Mouse (Mus musculus): Measurements from ENCODE around the gene E2f6.

The E2f6 gene

GRCm38 (mm10) chr12:16810525-16811431 lies at the start of gene E2f6:
Gene E2f6, plus strand, starts transcription at chr12:16810963.
- peak; percentile 42 for DNase-seq (ENCODE audit: low read depth, low spot score)

GRCm38 (mm10) chr12:16761461-16761860 lies 49.3 kb upstream of the E2f6 start:
- DNase-seq (ENCODE audit: low read depth, low spot score) = no peak

DNA sequence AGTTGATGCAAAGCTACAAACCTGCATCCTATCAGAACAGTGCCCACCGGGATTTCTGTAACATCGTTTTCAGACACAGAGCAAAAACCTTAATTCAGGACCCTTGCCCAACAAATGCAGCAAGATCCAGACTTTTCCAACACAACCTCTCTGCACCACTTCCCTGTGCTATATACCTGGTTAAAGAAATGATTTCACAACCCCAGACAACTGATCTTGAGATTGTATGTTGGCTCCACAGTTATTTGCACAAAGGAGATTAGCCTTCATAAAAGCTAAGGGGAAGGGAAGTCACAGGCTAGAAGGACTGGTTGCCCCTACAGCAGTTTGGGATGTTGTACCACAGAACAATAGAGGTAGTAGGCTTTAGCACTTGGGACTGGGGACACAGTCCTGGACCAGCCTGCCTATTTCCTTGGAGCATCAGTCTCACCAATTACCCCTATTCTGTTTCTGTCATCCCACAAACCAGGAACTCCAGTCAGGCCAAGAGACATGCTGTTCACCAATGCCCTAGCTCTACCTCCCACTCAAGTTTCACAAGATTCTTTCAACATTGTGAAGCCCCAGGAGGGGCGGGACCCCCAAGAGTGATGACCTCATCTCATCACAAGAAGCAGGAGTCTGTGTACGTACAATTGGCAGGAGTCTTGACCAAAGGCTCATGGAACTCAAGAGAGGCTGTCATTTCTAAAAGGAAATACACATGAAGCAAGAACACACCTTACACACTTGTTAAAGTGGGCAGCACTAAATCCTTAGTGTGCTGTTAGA lies 46.9 kb upstream of the E2f6 start:
- no peak for DNase-seq (ENCODE audit: low read depth, low spot score)

GRCm38 (mm10) chr12:16764776-16765445 lies 45.9 kb upstream of the E2f6 start:
- DNase-seq (ENCODE audit: low read depth, low spot score) = no peak

DNA sequence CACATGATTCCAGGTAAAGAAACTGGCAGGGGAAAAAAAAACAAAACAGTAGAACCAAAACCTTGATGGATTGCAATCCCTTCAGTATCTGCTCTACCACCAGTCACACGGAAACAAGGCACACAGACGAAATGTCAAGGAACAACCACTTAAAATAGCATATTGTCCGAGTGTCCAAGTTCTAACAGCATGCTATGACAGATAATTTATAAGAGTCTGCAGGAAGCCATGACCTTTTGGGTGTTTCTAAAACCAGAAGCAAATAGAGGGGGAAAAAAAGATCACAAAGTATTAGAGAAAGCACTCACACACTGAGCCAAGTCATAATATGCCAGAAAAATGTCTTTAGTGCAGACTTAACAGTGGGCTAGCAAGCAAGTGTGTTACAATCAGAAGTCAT lies 42.5 kb upstream of the E2f6 start:
- DNase-seq (ENCODE audit: low read depth, low spot score) = no peak

DNA sequence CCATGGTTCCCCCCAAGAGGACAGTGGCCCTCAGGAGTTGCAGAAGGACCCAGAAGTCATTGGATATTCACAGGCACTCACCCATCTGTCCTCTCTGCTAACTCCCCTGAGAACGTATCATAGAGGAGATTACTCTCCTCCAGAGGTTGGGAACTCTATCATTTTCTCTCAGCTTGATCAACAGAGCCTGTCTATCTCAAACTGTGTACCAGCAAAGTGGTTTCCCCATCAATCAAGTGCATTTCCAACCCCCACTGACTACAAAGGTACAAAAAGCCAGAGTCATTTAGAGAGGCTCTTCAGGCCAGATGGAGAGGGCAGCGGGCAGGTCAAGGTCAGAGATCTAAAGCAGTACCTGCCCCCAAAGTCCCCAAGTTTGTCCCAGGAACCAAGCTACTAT lies 42.1 kb upstream of the E2f6 start:
- DNase-seq (ENCODE audit: low read depth, low spot score) = no peak

GRCm38 (mm10) chr12:16769601-16770165 lies 41.1 kb upstream of the E2f6 start:
- DNase-seq (ENCODE audit: low read depth, low spot score) = no peak

DNA sequence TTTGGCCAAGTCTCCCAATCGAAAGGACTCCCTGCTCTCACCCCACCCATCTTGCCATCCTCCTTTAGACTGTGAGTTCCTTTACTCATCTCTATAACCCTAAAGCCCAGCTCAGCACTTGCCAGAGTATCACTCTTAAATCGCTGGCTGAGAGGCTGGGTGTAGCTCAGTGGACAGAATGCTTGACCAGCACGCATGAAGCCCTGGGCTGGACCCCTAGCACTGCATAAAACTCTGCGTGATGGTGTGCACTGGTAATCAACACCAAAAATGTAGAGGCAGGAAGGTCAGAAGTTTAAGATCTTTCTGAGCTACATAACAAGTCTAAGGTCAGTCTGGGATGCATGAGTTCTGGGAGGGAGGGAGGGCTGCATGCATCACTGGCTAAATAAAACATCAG lies 36.2 kb upstream of the E2f6 start:
- no peak for DNase-seq (ENCODE audit: low read depth, low spot score)

- no peak for DNase-seq (ENCODE audit: low read depth, low spot score)
Observed at GRCm38 (mm10) chr12:16775351-16775750, 35.4 kb upstream of the E2f6 start.

DNA sequence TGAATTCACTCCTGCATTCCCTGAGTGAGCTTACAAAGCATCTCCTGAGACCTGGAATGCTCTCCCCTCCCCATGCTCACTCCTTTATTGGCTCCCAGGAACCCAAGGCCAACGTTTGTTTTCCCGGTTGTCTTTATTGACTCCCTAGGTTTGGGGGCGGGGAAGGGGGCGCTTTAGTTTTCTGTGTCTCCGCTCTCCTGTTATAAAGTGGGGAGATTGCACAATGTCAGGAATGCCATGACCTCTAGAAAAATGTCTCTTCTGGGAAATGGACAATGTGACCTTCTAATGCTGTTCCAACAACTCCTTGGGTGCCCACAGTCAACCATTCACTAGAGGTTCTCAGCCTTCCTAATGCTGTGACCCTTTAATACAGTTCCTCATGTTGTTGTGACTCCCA lies 32.2 kb upstream of the E2f6 start:
- no peak for DNase-seq (ENCODE audit: low read depth, low spot score)

GRCm38 (mm10) chr12:16779165-16779564 lies 31.6 kb upstream of the E2f6 start:
- DNase-seq (ENCODE audit: low read depth, low spot score) = no peak

DNA sequence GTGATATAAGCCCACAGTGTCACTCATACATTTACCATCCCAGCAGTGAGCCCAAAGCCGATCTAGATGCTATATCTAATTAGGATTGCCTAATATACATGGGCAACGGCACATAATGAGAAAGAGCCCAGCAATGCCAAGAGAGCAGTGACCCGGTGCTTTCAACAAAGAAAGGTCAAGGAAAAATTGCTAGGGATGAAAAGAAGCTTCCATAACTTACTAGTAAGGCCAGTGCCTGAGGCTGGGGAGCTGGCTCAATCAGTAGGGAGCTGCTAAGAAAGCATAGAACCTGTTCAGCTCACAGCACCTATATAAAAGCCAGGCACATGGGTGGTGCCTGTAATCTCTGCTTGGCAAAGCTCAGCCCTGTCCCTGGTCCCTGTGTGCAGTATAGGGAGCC lies 30.4 kb upstream of the E2f6 start:
- no peak for DNase-seq (ENCODE audit: low read depth, low spot score)

GRCm38 (mm10) chr12:16781034-16781746 lies 29.6 kb upstream of the E2f6 start:
- no peak for DNase-seq (ENCODE audit: low read depth, low spot score)

DNA sequence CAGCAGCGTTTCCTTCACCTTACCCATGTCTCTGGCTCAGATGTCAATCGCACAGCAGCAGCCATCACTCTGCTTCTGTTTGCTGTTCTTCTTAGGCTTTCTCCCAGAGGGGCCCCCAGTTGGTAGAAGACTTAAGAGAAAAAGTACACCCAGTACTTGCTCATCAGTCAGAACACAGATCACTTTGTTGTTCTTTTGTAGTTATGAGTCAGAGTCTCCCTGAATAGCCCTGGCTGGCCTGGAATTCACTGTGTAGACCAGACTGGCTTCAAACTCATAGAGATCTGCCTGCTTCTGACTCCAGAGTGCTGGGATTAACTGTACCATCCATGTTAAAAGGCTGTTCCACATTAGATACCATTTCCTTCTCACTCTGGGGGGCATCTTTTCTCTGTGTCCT lies 22.2 kb upstream of the E2f6 start:
- DNase-seq (ENCODE audit: low read depth, low spot score) = no peak

DNA sequence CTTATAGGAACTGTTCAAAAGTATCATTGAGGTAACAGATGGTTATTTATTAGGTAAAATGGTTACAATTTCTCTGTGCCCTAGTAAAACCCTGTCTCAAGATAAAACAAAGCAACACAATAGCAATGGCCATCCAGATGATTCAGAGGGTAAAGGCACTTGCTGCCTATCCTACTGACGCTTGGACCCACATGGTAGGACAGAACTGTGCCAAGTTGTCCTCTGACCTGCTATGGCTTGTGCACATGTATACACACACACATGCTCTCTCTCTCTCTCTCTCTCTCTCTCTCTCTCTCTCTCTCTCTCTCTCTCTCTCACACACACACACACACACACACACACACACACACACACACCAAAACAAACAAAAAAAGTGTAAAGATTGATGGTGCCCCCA lies 21.6 kb upstream of the E2f6 start:
- DNase-seq (ENCODE audit: low read depth, low spot score) = no peak

DNA sequence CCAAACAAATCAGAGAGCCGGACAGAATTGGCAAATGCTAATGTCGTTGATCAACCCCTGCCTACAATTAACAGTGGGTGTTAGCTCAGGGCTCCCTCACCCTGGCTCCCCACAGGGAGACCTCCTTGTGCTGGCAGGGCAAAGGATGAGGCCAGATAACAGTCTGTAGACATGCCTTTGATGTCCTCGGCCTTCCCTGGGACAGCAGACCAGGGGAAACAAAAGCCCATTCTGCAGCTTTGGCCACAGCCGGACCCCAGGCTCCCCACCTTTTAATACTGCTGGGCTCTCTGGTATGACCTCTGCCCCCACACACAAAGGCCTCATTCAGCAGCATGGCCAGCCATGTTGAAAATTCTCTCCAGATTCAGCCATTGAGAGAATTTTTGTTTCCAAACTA lies 21.0 kb upstream of the E2f6 start:
- no peak for DNase-seq (ENCODE audit: low read depth, low spot score)

- no peak for DNase-seq (ENCODE audit: low read depth, low spot score)
Observed at GRCm38 (mm10) chr12:16790456-16790855, 20.3 kb upstream of the E2f6 start.

- no peak for DNase-seq (ENCODE audit: low read depth, low spot score)
Observed at GRCm38 (mm10) chr12:16793371-16793770, 17.4 kb upstream of the E2f6 start.

- DNase-seq (ENCODE audit: low read depth, low spot score) = no peak
Observed at GRCm38 (mm10) chr12:16795781-16796180, 15.0 kb upstream of the E2f6 start.

GRCm38 (mm10) chr12:16798894-16799293 lies 11.9 kb upstream of the E2f6 start:
- DNase-seq (ENCODE audit: low read depth, low spot score) = no peak

- DNase-seq (ENCODE audit: low read depth, low spot score) = no peak
Observed at GRCm38 (mm10) chr12:16799928-16800258, 10.9 kb upstream of the E2f6 start.

Data from c-Kit-negative CD71-positive TER-119-positive erythroid progenitor cells, embryonic 14.5 days (primary cell).